Mouse (Mus musculus) testis, adult 2 months (tissue): ENCODE measurements around the gene Osbpl9.

Source experiments
- CTCF ChIP-seq: fragments of 200-500 bp; IDR thresholded peaks from 2 replicates; pipeline ENCODE4 v1.5.1; 2012; ENCODE audit warnings: low read depth, mild to moderate bottlenecking, inconsistent platforms, low read length, moderate library complexity; ENCODE audit not compliant: control insufficient read depth, insufficient read depth, insufficient replicate concordance
- POLR2A ChIP-seq: fragments of 200-500 bp; IDR thresholded peaks from 2 replicates; pipeline ENCODE4 v1.6.1; 2012; ENCODE audit warnings: low read depth, mild to moderate bottlenecking, inconsistent platforms, low read length, moderate library complexity; ENCODE audit not compliant: control insufficient read depth

DNA sequence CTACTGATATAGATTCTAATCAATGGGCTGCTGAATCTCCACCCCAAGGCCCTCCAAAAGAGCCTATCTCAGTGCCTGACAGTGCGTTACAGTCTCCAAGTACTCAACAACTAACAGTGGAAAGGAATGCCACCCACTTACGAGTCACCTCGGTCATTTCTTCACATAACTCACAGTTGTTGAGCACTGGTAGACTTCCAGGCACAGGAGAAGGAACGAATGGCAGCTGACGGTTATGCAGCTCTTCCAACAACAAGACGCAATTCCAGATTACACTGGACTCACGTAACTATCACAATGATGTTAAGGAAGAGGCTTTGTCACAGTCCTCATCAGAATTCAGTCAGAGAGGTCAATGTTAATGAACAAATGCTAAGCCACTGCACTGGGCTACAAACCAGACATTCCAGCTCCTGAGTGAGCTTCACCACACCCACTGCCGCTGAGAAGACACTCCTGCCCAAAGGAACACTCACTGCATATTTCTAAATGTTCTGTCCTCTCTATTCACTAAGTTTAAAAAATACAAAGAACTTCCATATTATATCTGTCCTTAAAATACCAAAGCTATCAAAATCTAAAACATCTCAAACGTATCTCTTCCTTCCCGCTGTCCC, 70.7 kb downstream of the Osbpl9 start:
- no peak for TF ChIP-seq CTCF
- no peak for TF ChIP-seq POLR2A
